Mouse (Mus musculus) neural tube, embryonic 13.5 days (tissue): ENCODE results near the gene Atxn3. TPM values are rescaled to one million over a fixed set of nuclear protein-coding genes. Genes with fewer than 3 reads are reported as not detected.
A peak's percentile ranks its signal among the peaks of the same experiment; 100 is the strongest.
"Not testable (repeated sequence)": the region's sequence is repeated elsewhere in the genome, so short reads cannot be mapped to it uniquely, and the experiment has no call there.

Source experiments
- ATAC-seq: fragments of 200-750 bp; cut with Nextera tagmentation; 2 replicates; pipeline ENCODE4 v1.8.0; 2017; ENCODE audit warnings: low read depth, mild to moderate bottlenecking, moderate TSS enrichment, moderate library complexity
- H3K27ac ChIP-seq: fragments of 300-500 bp; sonication (generic); replicated peaks from 2 replicates; pipeline ENCODE4 v1.5.1; 2015; ENCODE audit warnings: moderate library complexity, mild to moderate bottlenecking, inconsistent platforms
- H3K27me3 ChIP-seq: fragments of 300-500 bp; sonication (generic); 2 replicates; pipeline ENCODE4 v1.6.1; 2015; ENCODE audit warnings: mild to moderate bottlenecking, inconsistent platforms
- H3K36me3 ChIP-seq: fragments of 300-500 bp; sonication (generic); 2 replicates; pipeline ENCODE4 v1.6.1; 2015; ENCODE audit warnings: mild to moderate bottlenecking, inconsistent platforms
- H3K4me1 ChIP-seq: fragments of 300-500 bp; sonication (generic); replicated peaks from 2 replicates; pipeline ENCODE4 v1.6.1; 2015; ENCODE audit warnings: inconsistent platforms
- H3K4me2 ChIP-seq: fragments of 300-500 bp; sonication (generic); 2 replicates; pipeline ENCODE4 v1.6.1; 2015; ENCODE audit warnings: inconsistent platforms, mild to moderate bottlenecking, moderate library complexity
- H3K4me3 ChIP-seq: fragments of 300-500 bp; sonication (generic); 2 replicates; pipeline ENCODE4 v1.5.1; 2015; ENCODE audit warnings: mild to moderate bottlenecking, inconsistent platforms
- H3K9ac ChIP-seq: fragments of 300-500 bp; sonication (generic); 2 replicates; pipeline ENCODE4 v1.6.1; 2015; ENCODE audit warnings: moderate library complexity, mild to moderate bottlenecking, inconsistent platforms
- H3K9me3 ChIP-seq: fragments of 300-500 bp; sonication (generic); 2 replicates; pipeline ENCODE4 v1.6.1; 2016; ENCODE audit warnings: inconsistent platforms
- WGBS: fragments of 180-500 bp; shearing (Covaris S2); methylation state at CpG from one replicate; pipeline ENCODE4 v1.1.7; 2015; 5-methylcytosine and 5-hydroxymethylcytosine counted together
- polyA plus RNA-seq: library from polyadenylated mRNA; unstranded; fragments of >200 nt; fragmentation: Nextera tagmentation; extraction: Ambion mirVana; gene quantifications from 2 replicates; pipeline ENCODE4 v1.2.1, GENCODE M21; 2015

Gene Atxn3
- polyA plus RNA-seq, 1 experiment from 2014 or later: 13.0 TPM

DNA sequence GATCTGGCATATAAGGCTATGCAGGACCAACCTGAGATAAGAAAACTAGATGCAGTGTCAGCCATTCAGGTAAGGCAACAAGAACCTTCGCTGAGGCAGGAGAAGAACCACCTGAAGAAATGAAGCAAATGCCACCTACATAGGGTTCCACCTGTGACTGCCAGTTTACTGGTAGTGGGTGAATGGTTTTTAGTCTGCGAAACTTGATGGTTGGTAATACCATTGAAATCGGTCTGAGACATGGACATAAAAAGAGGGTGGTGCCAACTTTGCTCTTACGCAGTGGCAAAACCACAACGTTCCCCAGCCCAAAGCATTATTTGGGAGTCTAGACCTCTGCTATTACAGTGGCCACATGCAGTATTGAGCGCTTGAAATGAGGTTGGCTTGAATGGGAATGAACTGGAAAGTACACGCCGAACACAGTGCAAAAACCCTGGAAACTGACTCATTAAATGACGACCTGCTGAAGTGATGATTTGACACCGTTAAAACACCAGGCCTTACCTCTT lies 19.4 kb upstream of the Atxn3 start:
- Histone ChIP-seq H3K4me2 (peak overlapping the region; percentile 79), H3K4me1 (peaks cover 22% of the 10 kb centered on the region), H3K36me3 (peaks cover 10% of the 10 kb centered on the region; the same call in 1 of the 2 replicates), H3K9me3 (no peaks in the 10 kb centered on the region), H3K9ac (peak overlapping the region; percentile 94), H3K4me3 (peak overlapping the region; percentile 93), H3K27me3 (no peaks in the 10 kb centered on the region), H3K27ac (no peak overlapping the region)
- no peak for ATAC-seq
- WGBS: 94% methylated on average over 10 of the region's 10 CpGs

DNA sequence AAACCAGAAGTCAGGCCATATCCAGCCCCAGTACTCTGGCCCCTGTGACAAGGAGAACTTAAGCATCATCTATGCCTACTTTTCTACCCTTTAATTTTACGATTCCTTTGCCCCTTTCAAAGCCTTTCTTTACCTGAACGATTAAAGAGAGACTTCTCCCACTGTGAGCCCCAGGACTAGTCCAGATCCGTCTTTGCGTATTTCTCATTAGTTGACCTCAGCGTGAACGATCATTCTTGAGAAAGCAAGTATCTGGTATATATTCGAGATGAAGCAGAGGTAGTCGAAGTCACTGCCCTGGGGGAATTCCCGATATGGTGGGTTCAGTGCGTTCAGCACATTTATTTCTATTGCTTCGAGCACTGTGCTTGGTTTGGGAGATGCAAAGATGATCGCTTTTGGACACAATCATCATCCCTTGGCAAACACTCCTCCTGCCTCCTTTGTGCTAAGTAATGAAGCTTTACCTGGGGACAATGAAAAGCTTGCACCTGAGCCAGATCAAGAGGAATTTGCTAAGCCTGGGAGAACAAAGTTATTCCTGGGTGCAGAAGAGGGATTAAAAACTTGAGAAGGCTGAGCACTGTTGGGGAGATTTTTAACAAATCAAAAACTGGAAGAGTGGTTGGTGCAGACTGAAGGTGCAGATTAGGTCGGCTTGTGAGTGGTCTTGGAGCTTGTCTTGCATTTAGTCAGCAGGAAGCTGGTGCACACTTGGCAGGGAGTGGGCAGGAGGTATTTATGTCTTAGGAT lies 18.8 kb upstream of the Atxn3 start:
- peaks cover 22% of the 10 kb centered on the region for H3K4me1 ChIP-seq
- H3K27me3 ChIP-seq: no peaks in the 10 kb centered on the region
- H3K9ac ChIP-seq: peak overlapping the region; percentile 94
- H3K4me2 ChIP-seq: peak overlapping the region; percentile 79
- H3K4me3 ChIP-seq: peak overlapping the region; percentile 93
- no peaks in the 10 kb centered on the region for H3K9me3 ChIP-seq
- H3K27ac ChIP-seq: peak overlapping the region; percentile 91
- H3K36me3 ChIP-seq: peaks cover 8% of the 10 kb centered on the region; the same call in 1 of the 2 replicates
- no peak for ATAC-seq
- 26% methylated on average over 13 of the region's 13 CpGs for WGBS

DNA sequence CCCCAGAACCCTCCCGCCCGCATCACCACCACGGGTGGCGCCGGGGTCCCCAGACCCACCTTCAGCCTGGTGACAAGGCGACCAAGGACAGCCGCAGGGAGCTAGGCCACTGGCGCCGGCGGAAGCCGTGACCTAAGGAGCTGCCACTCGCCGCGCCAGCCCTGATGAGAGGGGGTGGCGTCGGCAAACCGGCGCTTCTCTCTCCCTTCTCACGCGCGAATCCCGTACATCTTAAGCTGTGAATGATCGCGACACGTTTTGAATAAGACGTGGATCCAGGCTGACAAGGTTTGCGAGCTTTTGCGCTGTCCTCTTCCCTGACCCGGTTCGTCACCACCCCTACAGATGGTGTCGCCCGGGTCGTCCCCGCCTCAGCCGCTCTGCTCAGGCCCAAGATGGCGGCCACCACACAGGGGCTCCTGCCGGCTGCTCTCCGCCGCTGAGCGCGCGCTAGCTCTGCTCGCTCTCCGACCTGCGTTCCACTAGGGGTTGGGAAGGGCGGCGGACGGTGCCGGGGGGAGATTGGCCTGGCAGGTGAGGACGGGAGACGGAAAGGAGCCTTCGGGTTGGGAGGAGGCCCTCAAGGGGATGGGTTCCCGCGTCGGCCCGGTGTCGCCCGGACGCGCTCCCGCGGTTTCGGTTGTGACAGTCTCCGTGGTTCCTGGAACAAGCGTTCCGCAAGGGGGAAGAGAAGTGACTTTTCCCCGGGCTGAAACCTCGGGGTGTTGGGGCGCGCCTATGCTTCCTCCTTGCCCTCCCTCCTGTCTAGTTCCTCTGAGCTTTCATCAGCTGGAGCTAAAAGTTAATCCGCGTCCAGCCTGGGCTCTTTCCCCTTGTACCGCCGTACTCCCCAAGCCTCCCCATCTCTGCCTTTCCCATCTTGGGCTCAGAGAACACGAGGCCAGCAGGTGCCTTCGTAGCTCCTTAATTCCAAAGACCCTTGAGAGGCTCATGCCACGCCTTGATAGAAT lies 17.8 kb upstream of the Atxn3 start, which contains the start of gene Cpsf2:
Gene Cpsf2 (plus strand): TSS at position 388 of the 971 bp plus-strand sequence.
- Histone ChIP-seq H3K9me3 (no peaks in the 10 kb centered on the region), H3K4me2 (peak within 1 kb of the TSS; percentile 79), H3K36me3 (peaks cover 5% of the 10 kb centered on the region; the same call in 1 of the 2 replicates), H3K4me3 (peak within 1 kb of the TSS; percentile 93), H3K4me1 (peaks cover 22% of the 10 kb centered on the region), H3K9ac (peak within 1 kb of the TSS; percentile 94), H3K27me3 (no peaks in the 10 kb centered on the region), H3K27ac (peak within 1 kb of the TSS; percentile 91)
- WGBS: under 1% methylated on average over 76 of the region's 77 CpGs
- ATAC-seq: peak; percentile 98

DNA sequence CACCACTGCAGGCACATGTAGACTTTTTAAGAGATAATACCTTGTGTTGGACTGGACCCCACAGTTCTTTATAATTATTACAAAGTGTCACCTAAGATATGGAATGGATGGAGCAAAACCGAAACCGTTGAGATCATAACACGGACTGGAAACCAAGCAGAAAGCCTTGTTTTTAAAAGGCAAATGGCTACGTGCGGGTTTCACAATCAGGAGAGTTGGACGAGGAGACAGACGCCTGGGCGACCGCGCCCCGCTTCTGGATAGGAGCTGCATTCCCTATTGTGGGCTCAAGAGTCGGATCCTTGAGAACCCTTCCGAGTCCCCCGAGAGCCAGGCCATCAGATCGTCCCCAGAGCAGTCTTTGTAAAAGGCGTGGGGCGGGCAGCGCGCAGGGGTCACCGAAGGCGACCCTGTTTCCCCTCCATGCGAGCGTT lies 17.1 kb upstream of the Atxn3 start:
- H3K4me2 ChIP-seq: peak overlapping the region; percentile 79
- peak overlapping the region; percentile 94 for H3K9ac ChIP-seq
- no peaks in the 10 kb centered on the region for H3K9me3 ChIP-seq
- H3K27ac ChIP-seq: peak overlapping the region; percentile 91
- H3K36me3 ChIP-seq: peaks cover 5% of the 10 kb centered on the region; the same call in 1 of the 2 replicates
- ATAC-seq: peak; percentile 77
- peaks cover 22% of the 10 kb centered on the region for H3K4me1 ChIP-seq
- peak overlapping the region; percentile 93 for H3K4me3 ChIP-seq
- WGBS: under 1% methylated on average over 23 of the region's 23 CpGs
- H3K27me3 ChIP-seq: no peaks in the 10 kb centered on the region

DNA sequence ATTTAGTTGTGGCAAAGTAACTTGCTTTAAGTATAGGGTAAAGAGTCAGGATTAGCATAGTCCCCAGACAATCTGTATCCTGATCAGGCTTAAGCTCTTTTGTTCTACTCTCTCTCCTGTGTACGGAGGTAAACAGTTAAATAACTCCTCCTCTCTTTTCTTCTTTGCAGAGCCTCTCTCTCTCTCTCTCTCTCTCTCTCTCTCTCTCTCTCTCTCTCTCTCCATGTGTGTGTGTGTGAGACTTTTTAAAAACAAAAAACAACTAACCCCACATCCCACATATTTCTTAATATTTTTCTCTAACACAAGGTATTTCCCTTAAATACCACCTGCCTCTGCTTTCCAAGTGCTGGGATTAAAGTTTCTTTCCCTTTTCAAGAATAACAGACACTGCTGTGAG lies 16.5 kb upstream of the Atxn3 start:
- Histone ChIP-seq H3K4me3 (peak overlapping the region; percentile 93), H3K27me3 (no peaks in the 10 kb centered on the region), H3K36me3 (peaks cover 9% of the 10 kb centered on the region), H3K9me3 (no peaks in the 10 kb centered on the region), H3K9ac (peak overlapping the region; percentile 94), H3K27ac (peak overlapping the region; percentile 91; the same call in 1 of the 2 replicates), H3K4me2 (peak overlapping the region; percentile 79), H3K4me1 (peaks cover 22% of the 10 kb centered on the region)
- 0% methylated on average over 1 of the region's 1 CpGs for WGBS
- ATAC-seq: no peak

DNA sequence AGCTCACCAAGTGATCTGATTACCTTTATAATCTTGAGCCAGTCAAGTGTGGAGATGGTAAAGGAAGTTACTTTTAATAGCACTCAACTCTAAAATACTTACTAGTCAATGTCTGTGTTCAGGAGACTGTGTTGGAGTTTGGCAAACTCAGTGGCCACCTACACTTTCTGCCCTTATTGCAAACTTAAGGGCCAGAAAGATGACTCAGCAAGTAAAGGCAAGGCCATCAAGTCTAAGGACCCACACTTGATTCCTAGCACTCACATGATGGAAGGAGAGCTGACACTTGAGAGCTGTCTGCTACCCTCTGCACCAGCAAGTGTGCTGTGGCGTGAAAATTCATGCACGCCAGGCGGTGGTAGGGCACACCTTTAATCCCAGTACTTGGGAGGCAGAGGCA lies 14.2 kb upstream of the Atxn3 start:
- H3K36me3 ChIP-seq: peaks cover 29% of the 10 kb centered on the region
- H3K9ac ChIP-seq: no peak overlapping the region
- H3K4me2 ChIP-seq: no peak overlapping the region
- peaks cover 17% of the 10 kb centered on the region for H3K4me1 ChIP-seq
- no peak overlapping the region for H3K4me3 ChIP-seq
- no peaks in the 10 kb centered on the region for H3K27me3 ChIP-seq
- no peaks in the 10 kb centered on the region for H3K9me3 ChIP-seq
- ATAC-seq: no peak
- WGBS: 94% methylated on average over 3 of the region's 3 CpGs
- no peak overlapping the region for H3K27ac ChIP-seq

DNA sequence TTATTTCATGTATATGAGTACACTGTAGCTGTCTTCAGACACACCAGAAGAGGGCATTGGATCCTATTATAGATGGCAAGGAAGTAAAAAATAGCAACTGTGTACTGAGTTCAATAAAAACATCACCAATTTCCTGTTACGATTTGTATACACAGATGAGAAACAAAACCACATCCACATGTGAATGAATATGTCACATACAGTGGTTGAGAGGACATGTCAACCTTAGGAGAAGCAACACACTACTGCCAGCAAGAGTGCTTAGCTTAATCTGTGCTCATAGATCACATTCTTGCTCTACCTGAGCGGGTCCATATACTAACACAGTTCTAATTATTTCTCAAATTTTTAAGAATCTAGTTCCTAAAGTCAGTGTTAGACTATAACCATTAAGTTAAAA lies 13.3 kb upstream of the Atxn3 start:
- no peak overlapping the region for H3K4me2 ChIP-seq
- H3K4me3 ChIP-seq: no peak overlapping the region
- H3K27ac ChIP-seq: no peak overlapping the region
- no peaks in the 10 kb centered on the region for H3K27me3 ChIP-seq
- H3K9me3 ChIP-seq: no peaks in the 10 kb centered on the region
- H3K4me1 ChIP-seq: peaks cover 9% of the 10 kb centered on the region
- H3K9ac ChIP-seq: no peak overlapping the region
- ATAC-seq: no peak
- 92% methylated on average over 2 of the region's 2 CpGs for WGBS
- peaks cover 35% of the 10 kb centered on the region for H3K36me3 ChIP-seq

DNA sequence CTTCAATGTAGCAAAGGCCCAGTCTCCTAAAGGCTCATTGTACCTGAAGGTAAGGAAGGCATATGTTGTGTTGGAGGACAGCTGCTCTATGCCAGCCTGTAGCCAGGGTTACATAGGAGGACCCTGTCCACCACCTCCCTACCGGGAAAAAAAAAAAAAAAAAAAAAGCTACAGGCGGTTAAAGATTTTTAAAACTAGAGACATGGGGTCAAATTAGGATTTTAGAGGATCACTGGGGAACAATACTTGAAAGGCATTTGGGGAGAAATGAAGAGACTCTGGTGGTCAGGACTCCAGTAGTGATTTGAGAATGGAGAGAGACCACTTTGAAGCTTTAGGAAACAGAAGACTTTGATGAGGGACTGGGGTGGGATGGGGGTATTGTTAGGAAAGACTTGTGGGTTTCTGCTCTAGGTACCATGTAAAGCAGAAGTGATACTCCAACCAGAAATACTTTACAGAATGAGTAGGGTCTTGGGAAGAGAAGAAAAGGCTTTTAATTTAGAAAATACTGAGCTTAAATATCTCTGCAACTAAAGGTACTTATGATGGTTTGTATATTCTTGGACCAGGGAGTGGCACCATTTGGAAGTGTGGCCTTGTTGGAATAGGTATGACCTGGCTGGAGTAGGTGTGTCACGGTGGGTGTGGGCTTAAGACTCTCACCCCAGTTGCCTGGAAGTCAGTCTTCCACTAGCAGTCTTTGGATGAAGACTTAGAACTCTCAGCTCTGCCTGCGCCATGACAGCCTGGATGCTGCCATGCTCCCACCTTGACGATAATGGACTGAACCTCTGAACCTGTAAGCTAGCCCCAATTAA lies 1.1 kb upstream of the Atxn3 start:
- not testable (repeated sequence) for H3K9ac ChIP-seq

DNA sequence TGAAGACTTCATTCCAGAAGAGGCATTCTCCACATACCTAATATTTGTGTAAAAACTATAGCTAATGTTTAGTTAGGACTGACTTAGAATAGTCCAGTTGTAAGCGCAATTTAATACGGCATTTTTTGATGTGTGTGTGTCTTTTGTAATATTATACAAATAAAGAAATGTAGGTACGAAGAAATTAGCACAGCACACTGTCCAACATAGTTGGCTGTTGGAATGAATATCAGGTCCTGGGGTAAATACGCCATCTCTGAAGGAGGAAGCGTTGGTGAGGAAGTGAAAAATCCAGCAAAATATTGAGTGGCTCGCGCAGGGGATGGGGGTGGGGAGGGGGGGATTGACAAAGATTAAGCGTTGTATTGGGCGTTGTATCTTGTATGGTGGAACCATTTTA lies 510 bp upstream of the Atxn3 start:
- H3K4me3 ChIP-seq: peak overlapping the region; percentile 87; the same call in 1 of the 2 replicates
- no peaks in the 10 kb centered on the region for H3K36me3 ChIP-seq
- ATAC-seq: no peak; the same call in 1 of the 2 replicates
- H3K9me3 ChIP-seq: no peaks in the 10 kb centered on the region
- H3K27ac ChIP-seq: no peak overlapping the region
- peaks cover 14% of the 10 kb centered on the region for H3K4me1 ChIP-seq
- H3K9ac ChIP-seq: no peak overlapping the region
- no peaks in the 10 kb centered on the region for H3K27me3 ChIP-seq
- 59% methylated on average over 9 of the region's 9 CpGs for WGBS
- peak overlapping the region; percentile 40 for H3K4me2 ChIP-seq

More for the DNA sequence above, 1.1 kb upstream of the Atxn3 start:
- not testable (repeated sequence) for H3K27me3 ChIP-seq, H3K9me3 ChIP-seq, H3K4me3 ChIP-seq, H3K36me3 ChIP-seq, ATAC-seq, H3K27ac ChIP-seq
- Histone ChIP-seq H3K4me2 (peak overlapping the region; percentile 40), H3K4me1 (peaks cover 14% of the 10 kb centered on the region)
- WGBS: 94% methylated on average over 5 of the region's 5 CpGs

DNA sequence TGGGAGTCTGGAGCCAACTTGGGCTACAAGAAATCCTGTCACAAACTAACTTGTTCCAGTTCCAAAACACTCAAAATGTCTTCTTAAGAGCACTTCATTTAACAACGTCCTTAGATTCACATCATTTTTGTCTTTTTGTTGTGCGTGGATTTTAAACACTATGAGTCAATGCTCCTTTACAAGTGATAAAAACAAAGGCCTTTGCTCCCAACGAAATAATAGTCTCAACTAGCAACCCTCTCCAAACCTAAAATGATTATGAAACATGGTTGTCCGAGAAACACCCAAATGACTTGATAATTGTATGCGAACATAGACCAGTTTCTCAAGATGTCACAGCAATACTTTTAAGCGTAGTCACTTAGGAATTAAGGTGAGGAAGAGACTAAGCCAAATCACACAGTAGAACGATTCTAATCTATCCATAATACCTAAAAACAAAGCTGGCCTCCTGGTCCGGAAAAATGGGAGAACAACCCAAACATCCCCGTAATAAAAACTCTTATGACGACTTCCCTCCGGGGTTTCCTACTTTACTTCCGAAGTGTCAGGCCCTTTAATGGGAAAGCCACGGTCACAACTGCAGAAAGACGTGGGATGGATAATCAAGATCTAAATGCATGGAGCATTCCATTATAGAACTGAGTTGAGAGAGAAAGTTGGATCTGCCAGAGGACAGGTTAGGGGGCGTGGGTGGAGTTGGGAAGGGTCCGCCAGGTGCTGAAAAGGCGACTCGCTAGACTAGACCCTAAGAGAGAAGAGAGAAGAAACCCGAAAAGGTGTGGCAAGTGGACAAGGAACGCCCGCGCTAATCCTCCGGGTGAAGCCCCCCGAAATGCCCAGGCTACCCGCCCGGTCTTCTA lies 736 bp downstream of the Atxn3 start:
- 13% methylated on average over 26 of the region's 26 CpGs for WGBS

More for the DNA sequence above, 736 bp downstream of the Atxn3 start:
- Histone ChIP-seq H3K9ac (peak overlapping the region; percentile 86), H3K9me3 (no peaks in the 10 kb centered on the region), H3K27me3 (no peaks in the 10 kb centered on the region), H3K4me2 (peak overlapping the region; percentile 78), H3K4me1 (peaks cover 14% of the 10 kb centered on the region), H3K36me3 (no peaks in the 10 kb centered on the region), H3K27ac (peak overlapping the region; percentile 74), H3K4me3 (peak overlapping the region; percentile 87)
- ATAC-seq: no peak; the same call in 1 of the 2 replicates
